Mouse (Mus musculus) activated CD4-positive, CD25-positive, alpha-beta regulatory T cell, adult 9 weeks (primary cell): ENCODE results near the gene Ssh2. TPM values are rescaled to one million over a fixed set of nuclear protein-coding genes. Genes with fewer than 3 reads are reported as not detected.

Source experiments
- polyA plus RNA-seq: library from polyadenylated mRNA; unstranded; fragments of 100-300 nt; shearing (Covaris generic); gene quantifications from one replicate; pipeline ENCODE4 v1.2.1, GENCODE M21; 2017

Gene Ssh2
- 146 TPM for polyA plus RNA-seq

DNA sequence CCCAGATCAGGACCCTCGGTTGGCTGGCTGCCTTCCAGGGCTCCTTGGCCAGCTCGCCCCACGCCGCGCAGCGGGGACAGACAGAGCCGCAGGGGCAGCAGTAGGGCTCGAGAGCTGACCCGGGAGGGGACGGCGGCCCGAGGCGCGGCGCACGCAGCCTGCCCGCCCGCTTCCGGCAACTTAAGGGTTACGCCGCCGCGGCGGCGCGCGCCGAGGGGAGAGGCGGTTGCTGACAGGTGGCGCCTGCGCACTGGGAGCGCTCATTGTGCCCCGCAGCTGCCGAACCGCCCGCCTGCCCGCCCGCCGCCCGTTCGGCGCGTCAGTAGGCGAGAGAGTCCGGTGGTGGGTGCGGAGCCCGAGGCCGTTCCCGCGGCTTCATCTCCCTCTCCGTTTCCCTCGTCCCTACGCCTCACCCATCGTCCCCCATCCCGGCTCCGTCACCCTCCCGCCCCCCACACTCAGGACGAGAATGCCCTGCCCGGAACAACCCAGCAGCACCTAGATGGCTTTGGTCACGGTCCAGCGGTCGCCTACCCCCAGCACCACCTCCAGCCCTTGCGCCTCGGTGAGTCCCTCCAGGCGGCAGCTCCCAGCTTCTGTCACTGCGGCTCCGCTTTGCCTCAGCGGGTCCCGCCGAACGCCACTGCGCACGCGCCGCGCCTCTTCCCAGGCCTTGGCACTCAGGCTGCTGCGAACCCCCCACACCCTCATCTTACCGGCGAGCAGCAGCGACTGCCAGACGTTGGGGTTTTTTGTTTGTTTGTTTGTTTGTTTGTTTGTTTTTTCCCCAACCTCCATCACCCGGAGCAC, at the start of gene Ssh2:
Gene Ssh2, plus strand, starts transcription at position 337 of the 810 bp plus-strand sequence.

DNA sequence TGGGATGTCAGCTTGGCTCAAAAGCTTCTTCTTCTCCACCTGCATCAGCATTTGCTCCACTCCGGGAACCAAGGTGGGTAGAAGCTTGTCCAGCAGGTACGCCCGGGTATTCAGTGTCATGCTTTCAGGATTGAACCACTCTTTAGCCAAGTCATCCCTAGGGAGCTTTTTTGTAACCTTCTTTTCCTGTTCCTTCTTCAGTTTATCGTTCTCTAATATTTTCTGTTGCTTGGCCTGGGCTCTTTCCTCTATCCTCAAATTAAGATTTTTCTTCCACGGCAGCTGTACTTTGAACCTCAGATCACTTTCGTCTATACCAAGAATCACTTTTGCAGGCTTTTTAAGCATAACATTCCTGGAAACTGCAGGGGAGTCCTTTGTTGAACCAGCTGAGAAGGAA, 27.2 kb upstream of the Ssh2 start, which contains the start of gene Efcab5:
Gene Efcab5, minus strand, starts transcription at position 101 of the 400 bp plus-strand sequence.

DNA sequence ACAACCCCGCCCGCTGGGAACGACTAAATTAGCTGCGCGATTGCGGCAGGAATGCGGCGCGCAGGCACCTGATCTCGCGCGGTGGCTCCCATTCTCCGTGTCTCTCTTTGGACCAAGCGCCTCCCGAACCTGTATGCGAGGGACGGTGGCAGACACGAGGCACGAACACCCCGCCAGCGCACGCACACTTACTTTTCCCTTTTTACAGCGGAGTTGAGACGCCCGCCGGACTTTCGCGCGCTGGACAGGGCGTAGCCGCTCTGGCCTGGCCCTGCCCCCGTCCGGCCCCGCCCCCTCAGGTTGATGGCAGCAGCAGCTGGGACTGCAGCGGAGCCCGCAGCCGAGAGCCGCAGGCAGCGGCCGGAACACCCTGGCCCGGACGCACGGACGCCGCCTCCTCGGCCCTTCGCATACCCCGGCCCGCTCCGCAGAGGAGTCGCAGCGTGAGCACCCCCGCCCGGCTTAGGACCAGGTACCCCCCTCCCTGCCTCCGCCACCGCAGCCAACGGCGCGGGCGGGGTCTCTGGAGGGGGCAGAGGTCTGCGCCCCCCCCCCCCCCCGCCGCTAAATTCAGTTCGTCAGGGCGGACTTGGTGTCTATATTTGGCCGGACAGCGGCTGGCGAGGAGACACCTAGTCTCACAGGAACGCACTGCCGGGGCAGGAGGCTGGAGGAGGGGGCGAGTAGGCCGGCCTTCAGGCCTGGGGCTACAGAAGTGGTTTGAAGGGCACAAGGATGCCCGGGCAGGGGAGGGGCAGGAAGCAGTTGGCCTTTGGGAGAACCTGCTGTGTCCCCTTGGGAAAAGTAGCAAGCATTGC, 246.4 kb downstream of the Ssh2 start, which contains the start of gene Coro6:
Gene Coro6, plus strand, starts transcription at position 129 of the 818 bp plus-strand sequence.

DNA sequence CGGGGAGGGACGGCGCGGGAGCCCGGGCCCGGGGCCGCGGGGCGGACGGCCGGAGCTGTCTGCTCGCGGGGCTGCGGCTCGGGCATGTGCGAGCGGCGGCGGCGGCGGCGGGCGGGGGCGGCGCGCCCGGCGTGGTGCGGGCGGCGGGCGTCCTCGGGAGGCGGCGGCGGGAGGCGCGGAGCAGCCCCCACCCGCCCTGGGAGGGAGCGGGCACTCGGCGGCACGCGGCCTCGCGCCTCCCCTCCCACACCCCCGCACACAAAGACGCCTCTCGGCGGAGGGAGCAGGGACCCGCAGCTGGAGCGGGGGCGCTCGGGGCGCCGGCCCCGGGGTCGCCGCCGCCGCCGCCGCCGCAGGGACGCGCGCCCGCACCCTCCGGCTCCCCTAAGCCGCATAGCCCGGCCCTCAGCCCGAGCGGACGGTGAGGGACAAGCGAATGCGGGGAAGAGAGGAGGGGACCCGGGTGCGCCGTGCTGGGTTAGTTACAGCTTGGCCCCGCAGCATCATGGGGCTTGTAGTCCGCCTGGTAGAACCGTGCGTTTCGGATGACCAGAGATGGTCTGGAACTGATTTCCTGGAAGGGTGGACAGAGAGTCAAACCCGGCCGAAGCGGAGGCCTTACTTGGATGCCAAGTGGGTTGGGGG, 273.6 kb downstream of the Ssh2 start, which contains the start of gene Ankrd13b:
Gene Ankrd13b, minus strand, starts transcription at position 88 of the 645 bp plus-strand sequence.

DNA sequence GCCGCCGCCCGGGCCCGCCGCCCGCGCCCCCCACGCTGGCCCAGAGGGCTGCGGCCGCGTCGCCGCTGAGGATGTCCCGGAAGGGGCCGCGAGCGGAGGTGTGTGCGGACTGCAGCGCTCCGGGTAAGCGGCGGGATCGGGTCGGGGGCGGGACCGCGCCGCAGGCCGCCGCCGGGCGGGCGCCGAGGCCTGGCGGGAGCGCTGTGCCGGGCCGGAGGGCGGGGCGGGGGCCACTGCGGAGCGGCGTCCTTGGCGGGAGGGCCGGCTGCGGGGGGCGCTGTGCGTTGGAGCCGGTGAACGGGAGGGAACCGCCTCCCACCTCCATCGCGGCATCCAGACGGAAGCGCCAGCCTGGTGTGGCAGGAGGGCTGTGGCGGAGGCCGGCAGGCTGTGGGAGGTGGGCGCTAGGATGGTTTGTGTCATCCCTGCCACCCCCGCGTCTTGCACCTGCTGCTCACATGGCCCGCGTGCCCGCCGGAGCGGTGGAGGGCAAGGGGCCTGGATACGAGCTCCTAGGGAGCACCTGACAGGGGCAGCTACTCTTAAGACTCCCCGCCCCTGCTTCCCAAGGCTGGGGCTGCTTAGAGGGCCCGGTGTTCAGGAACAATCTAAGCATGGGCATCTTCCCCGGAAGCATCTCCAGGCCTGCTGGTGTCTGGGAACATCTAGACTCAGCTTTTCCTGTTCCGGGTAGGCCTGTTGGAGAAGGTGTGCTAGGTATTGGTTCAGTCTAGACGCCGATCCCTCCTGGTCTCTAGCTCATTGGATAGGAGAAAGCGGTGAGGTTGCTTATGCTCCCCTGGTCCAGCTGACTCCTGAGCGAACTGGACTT, 277.6 kb downstream of the Ssh2 start, which contains the start of gene Git1:
Gene Git1, plus strand, starts transcription at position 51 of the 832 bp plus-strand sequence.

Other genes with a start within 250 kb of the Ssh2 start
- gene Slc6a4, start 217.7 kb upstream of the Ssh2 start, polyA plus RNA-seq: not detected
- gene Nsrp1, start 137.9 kb upstream of the Ssh2 start, polyA plus RNA-seq: 54.2 TPM
- gene Efcab5, start 27.3 kb upstream of the Ssh2 start, polyA plus RNA-seq: 0.13 TPM
- gene Coro6, start 246.1 kb downstream of the Ssh2 start, polyA plus RNA-seq: 0.12 TPM